Mouse (Mus musculus) adrenal gland, postnatal 36 days (tissue): ENCODE results near the gene Sept5. TPM values are rescaled to one million over a fixed set of nuclear protein-coding genes. Genes with fewer than 3 reads are reported as not detected.

ENCODE experiments used
- DNase-seq, 2 experiments: peaks; one replicate each; pipeline ENCODE4 v3.0.0; 2021; ENCODE audit warnings: mixed read lengths in 1 of 2
- total RNA-seq, 2 experiments: library from RNA; stranded (reverse); gene quantifications; 2 replicates each; pipeline ENCODE4 v1.2.3; 2021

Sept5 gene
- total RNA-seq, 2 experiments from 2014 or later: 9.6 to 10.9 TPM

DNA sequence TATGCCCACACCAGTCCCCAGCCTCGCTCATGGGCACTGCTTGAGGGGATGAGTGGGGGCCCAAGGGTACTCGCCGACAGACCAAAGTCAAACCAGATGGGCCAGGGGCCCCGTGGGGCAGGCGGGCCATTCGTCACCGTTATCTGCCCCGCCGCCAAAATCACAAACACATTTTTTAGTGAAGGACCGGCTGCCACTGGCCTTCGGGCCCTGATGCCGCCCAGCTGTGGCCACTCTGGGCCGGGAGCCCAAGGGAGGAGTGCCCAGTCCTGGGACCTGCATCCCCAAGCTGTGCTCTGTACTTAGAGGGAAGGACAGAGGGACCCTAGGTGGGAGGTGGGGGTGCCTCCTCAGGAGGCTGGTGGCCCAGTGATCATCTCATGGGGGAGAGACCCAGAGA lies 18.0 kb downstream of the Sept5 start:
- no peak for DNase-seq

DNA sequence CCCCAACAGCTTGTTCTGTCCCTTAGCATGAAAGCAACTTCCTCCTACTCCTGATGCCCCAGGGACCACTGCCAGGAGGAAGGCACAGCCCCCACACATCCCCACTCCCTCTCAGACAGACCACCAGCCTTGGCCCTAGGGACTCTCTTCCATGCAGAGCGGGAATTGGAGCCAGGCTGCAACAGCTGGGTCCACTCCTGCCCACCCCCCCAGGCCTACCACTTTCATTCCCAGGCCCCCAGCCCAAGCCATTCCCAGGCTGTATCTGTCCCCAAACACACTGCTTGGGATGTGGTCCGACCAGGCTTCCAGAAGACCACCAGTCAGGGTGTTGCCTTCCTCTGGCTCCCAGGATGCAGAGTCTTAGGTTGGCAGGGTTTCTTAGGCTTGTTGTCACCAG lies 20.7 kb downstream of the Sept5 start:
- no peak for DNase-seq

DNA sequence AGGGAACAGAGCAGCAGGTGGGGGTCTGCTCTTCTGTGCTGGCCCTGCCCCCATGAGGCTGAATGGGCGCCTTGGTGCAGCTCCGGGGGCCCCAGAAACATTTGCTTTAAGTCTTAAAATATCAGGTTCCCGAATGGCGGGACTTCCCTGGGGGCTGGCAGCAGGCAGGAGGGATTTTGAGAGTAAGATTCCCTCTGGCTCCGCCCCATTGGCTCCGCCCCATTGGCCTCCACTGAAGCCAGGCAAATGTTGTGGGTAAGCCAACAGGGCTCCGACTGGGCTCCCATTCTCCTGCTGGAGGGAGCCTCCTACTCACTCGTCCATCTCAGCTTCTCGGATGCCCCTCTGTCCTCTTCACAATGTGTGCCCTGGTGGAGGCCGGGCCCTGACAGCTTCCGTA lies 21.5 kb downstream of the Sept5 start:
- DNase-seq: peak in 1 of 2 experiments; percentile 34

DNA sequence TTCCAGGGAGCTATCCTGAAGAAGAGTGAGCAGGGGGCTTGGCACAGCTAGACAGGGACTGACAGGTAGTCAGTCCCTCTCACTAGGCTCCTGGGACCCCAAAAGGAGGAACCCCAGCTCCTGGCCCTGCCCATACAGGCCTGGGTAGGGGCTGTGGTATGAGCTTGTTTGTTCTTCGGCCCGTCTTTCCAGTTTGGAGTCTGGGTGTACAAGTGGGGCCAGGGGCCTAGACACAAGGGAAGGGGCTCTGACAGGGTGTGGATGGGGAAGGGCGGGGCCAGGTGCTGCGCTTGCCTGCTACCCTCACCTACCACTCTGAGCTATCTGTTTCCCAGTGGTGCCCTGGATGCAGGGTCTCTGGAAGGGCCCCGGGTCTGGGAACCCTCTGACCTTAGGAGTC lies 24.0 kb downstream of the Sept5 start:
- no peak for DNase-seq

DNA sequence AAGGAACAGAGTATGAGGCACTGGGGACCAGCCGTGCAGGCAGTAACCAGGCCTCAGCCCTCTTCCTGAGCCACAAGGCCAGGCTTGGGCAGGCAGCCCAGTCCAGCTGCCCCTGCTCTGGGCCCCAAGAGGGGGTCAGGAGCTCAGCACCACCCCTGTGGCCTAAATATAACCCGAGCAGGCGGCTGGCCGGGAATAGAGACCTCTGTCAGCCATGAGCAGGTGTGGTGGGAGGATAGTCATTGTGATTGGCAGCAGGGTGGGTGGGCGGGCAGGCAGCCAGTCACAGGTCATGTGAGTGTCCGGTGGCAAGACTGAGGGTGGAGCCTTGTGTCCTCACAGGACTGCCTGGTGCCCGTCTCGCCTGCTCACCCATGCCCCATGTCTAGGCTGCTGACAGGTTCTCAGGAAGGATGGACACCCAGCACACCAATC lies 25.5 kb downstream of the Sept5 start:
- DNase-seq: no peak

DNA sequence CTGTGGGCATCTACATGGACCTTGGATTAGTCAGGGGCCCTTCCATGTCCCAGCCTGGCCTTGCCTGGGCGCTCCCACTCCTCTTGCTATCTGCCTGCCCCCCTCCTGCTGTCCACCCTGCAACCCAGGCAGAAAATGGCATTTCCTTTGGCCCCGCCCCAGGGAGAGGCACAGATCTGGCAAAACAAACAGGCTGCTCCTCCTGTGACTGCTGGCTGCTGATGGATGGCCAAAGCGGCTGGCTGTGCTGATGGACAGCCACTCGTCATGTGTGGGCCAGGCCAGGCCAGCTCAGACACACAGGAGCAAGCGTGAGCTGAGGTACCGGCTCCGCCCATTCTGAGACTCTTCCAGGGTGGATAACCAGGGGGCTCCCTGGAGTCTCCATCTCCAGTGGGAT lies 28.3 kb downstream of the Sept5 start:
- DNase-seq: no peak

DNA sequence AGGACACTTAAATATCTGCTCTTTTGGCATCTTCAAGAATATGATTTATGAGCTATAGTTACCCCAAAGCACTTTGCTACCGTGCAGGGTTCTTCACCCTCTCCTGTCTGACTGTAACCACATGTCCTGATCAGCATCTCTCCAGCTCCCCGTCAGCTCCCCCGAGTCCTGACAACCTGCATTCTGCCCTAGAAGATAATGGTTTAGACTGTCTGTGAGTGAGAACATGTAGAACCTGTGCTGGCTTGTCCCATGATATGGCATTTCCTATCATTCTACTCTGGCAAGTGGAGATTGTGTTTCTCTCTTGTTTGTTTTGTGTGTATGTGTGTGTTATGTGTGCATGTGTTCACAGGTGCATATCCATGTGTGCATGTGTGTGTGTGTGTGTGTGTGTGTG lies 31.7 kb downstream of the Sept5 start:
- no peak for DNase-seq

DNA sequence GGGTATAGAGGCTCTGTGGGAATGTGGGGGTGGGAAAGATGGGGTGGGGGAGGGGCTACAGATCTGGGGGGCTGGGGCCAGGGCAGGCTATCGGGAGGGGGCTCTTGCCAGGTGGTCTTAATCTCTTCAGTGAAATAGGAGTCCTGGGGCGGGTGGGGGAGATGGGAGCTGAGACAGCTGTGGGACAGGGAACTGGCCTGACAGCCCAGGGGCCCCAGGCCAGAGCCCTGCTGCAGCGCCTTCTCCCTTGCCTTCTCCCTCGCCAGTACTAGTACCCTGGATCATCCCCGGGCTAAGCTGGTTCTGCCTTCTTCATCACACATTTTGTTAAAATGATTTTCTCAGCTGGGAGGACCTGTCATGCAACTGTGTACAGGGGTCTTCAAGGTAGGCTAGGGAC lies 33.5 kb downstream of the Sept5 start:
- no peak for DNase-seq

DNA sequence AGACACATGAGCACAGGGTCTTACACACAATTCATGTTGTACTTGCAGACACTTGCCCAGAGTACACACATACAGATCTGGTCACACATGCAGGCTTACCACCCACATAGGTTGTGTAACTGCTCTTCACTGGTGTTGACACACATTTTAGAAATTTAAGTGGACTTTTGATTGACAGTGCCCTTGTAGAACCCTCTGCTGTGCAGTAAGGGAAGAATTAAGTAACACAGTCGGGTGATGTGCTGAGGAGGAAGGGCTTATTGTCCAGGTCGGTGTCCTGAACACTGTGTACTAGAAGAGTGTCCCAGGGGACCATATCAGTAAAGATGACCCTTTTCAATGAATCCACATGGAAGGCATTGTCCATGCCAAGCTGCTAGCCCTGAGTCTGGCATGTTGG lies 35.8 kb downstream of the Sept5 start:
- no peak for DNase-seq

DNA sequence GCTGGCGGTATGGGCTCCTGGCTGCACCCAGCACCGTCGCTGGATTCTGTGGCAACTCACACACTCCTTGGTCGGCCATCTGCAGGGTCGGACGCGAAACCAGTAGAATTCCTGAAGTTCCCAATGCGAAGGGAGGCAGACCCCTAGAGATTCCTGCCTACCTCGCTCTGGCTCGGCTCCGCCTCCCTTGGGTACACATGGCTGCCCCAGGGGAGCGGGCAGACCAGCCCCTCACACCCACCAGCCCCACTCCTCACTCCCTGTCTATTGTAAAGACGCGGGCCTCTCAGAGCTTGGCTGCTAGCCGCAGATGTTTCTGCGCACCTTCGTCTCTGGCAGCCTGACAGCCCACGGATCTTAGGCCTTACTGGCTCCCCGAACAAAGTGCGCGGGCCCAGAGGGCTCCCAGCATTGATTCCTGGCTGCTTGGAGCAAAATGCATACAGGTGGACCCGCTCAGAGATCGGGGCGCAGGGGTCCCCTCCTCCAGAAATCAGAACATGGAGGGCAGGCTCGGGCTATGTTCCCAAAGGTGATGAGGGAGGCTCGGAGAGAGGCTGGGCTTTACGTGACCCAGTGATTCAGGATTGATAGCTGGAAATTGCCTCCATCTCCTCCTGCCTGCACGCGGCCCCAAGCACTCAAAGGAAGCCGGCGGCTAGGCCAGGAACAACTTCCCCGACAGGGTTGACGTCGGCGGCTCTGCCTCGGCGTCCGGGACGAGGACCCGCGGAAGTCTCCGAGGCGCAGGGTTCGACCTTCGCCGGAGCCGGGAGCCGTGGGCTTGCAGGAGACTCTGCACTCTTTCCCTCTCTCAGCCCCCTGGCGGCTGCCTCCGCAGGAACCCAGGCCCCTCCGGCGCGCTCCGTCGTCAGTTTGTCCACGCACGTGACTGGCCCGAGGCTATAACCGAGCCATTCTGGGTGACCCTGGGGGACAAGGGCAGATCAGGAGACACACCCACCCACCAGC lies 38.4 kb downstream of the Sept5 start:
- DNase-seq: peak in 1 of 2 experiments; percentile 43

DNA sequence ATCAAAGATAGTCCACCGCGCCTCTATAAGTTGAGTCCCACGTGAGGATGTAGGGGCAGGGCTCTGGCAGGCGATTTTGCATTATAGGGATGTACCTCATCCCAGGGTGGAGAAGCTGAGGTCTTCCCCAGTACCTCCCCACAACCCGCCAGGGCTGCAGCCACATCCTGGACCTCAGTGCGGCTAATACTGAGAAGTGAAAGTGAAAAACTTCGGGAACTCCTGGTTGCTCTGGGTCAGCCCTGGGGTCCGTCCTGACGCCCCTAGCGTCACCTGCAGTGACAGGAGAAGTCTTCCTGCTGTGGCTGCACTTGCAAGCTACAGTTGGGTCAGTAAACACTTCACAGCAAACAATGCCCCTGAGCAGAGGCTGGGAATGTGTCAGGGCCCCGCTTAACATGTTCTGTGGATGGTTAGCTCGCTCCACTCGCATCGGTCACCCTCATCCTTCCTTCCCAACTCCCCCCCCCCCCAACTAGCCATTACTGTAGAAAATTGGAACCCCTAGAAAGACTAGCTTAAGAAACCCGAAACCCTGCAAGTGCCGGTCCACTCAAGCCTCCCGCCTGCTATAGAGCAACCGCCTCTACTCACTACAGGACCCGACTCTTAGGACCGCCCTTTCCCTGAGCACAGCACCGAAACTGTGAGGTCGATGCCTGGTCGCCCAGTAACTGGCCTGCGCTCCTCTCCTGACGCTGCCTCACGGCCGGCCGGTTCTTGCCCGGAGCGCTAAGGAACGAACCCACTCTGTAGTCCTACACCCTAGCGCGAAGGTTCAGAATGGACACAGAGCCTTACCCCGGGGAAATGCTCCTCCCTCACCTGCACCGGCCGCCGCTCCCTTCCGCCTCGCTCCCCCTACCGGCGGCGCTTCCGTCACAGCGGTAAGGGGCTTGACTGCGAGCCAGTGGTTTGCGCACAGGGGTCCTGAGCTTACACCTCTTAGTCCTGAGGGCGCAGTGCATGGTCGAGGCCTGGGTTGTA lies 39.7 kb downstream of the Sept5 start, which contains the start of gene Tbx1:
Gene Tbx1 (minus strand): TSS at position 868 of the 987 bp plus-strand sequence.
- DNase-seq: no peak

DNA sequence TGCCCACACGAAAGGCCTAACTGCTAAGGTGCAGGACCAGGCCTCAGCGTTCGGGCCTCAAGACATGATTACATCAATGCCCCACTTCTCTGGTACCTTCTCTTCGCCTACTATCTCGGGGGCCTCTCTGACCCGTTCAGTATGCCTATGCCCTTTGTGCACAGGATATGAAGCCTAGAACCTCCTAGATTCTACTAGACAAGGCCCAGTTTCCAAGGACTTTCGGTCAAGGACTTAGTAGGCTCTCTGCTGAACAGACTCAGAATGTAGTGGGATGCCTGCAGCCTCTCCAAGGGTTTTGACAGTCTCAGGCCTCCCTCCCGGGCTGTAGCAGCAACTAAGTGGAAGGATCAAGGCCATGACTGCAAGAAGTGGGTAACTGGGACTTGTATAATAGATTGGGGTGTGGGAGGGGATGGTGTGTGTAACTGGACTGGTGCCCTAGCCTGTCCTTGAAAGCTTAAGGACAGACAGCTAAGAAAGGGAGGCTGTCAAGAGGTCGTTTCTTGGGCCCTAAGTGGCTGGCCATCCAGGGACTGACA lies 40.6 kb downstream of the Sept5 start:
- no peak for DNase-seq

DNA sequence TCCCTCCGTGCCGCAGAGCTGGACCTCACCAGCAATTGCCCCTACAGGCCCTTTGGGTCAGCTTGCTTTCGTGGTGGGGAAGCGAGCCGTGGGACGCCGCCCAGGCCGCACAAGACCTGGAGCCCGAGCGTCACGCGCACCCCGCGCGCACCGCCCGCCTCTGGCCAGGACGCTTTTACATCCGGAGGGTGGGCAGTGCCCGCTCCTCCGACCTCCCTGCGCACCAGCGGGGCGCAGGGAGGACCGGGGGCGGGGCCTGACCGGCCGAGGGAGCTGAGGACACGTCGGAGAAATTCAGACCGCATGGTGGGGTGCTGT lies 41.1 kb downstream of the Sept5 start:
- DNase-seq: no peak

DNA sequence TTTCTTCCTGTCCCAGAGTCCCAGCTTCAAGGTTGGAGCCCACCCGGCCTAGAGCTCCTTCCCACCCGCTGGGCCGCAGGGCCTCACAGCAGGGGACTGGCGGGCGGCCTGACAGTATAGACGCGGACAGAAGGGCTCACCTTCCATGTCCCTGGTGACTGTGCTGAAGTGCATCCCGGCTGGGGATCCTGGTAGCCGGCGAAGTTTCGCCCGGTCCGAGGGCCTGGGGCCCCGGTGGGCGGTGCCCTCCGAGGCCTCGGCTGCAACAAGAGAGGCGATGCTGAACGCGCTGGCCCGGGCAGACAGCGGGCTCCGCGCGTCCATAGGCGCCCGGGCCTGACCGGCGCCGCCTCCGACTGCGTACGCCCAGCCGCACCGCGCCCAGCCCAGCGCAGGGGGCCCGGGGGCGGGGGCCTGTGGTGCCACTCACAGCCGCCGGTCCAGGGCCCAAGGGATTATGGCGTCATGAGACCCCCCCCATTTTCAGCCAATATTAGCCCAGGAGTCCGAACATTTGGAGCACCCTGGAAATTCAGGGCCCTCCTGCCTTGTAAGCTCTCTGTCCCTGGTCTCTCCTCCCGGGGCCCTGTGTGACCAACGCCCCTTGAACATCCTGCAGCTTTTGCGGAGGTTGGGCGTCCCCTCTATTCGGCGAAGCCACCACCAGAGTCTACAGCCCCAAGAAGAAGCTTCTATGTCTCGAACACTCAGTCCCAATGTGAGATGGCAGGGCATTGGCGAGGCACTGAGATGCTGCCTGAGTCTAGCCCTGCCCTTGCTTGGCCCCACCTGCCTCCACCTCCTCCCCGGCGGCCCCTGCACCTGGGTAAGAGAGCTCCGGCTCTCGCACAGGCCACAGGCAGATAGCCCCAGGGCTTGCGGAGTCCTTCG lies 41.7 kb downstream of the Sept5 start:
- DNase-seq: no peak

DNA sequence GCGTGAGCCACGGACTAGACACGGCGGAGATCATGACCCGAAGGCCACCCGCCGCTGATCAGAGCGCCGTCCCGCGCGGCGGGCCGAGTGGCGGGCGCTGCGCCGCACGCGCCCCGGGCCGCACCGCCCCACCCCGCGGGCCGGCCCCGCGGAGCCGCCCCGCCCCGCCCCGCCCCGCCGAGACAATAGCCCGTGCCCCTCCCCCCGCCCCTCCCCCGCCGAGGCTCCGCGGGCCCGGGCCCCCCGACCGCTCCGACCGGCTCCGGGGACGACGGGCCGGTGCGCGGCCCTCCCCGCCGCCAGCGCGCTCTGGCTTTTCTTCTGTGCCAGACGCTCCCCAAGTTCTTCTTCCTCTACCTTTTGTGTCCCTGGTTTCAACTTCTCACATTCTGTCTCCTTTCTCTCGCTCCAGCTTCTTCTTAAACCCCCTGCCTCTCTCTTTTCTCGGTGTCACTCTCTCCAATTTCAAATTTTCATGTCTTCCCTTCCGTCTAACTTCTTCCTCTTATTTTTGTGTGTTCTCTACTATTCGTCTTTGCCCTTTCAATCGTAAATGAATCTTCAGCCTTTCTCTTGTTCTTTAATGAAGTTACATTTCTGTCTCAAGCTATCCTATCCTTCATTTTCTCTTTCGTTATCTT lies 42.7 kb downstream of the Sept5 start:
- DNase-seq: no peak

DNA sequence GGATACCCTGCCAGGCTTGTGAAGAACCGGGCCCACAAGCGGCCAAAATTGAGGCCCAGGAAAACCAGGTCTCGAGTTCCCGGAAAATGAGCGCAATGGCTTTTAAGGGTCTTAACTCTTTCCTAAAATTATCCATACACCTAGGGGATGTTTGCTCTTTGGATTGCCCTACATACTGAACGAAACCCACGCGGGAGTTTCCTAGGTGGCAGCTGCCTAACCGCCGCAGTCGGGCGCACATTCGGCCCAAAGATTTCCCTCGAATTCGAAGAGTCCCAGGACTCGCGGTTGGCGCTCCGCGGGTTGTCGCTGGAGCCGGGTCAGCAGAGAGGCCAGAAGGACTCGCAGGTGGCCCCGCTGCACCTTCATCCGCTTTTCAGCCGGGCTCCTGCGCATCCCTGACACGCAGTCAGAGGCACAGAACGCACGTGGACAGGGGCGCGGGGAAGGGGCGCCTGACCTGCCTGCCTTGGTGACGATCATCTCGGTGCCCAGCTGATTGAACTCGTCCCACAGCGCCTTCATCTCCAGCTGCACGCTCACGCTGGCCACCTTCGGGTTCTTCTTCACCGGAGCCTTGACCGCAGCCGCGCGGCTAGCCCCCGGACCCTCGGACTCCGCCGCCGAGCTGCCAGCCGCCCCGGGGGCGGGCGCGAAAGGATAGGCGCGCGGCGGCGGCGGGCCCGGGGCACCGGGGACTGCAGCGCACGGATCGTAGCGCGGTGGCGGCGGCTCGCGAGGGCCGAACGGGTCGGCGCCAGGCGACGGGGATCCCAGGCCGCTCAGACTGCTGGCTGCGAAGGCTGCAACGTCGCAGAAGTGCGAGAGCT lies 43.5 kb downstream of the Sept5 start:
- no peak for DNase-seq

DNA sequence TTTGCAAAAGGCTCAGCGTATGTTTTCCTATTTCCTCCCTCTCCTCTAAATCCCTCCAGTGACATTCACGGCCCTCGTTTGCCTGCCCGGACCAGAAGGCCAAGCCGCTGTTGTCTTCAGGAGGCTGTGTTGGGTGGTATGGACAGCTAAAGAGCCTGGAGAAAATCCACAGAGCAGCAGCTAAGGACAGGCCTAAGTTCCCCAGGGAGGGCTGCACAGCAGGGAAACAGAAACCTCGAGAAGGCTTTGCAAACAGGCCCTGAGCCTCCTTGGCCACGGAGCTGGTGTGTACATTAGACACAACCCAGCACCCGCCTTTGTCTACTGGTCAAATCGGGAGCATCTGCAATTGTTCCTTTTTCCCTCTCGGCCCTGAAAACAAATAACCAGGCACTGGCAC lies 44.1 kb downstream of the Sept5 start:
- DNase-seq: no peak

DNA sequence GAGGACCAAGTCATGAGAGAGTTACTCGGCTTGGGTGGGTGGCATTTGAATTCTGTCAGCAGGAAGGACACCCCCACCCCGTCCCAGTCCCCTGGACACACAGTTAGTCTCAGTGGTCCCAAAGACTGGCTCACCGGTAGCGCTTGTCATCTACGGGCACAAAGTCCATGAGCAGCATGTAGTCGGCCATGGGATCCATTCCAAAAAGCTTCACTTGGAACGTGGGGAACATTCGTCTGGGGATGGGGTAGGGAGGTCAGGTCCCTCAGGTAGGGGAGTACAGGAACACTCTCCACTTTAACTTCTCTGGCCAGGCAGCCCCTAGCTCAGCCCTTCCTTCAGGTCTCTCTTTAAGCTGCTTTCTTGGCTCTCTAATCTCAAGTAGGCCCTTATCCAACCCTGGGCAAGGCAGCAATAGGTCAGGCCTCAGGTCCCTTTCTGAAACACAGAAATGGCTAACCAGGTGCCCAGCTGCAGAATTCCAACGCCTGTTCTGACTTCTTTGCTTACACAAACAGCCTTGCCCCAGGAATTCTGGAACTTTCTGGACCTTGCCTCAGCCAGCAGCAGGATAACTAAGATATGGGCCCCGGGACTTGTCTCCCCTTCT lies 44.7 kb downstream of the Sept5 start:
- no peak for DNase-seq

DNA sequence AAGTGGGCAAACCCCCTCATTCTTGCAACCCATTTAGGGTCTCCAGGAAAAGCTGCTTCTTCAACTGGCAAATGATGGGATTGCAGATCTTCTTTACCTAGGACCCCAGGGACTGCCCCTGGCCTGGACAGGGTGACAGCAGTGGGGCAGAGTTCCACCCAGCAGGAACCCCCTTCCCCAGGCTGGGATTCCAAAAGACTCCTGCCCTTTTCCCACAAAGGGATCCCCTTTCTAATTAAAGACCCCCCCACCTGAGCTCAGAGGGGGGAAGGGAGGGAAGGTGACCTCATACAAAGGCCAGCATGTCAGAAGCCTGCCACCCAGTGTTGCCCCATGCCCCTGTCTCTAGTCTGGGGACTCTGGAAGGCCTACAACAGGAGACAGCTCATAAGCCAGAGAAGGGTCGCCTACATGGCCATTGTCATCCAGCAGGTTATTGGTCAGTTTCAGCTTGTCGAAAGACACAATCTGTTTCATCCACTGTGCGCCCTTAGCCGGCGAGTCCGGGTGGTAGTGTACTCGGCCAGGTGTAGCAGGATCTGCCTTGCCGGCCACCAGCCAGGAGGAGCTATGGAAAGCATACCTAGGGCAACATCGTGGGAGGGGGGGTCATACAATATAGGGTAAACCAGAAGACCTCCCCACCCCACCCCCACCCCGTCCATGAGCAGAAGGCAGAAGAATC lies 45.9 kb downstream of the Sept5 start:
- DNase-seq: no peak
